Mouse (Mus musculus): ENCODE results near the gene Rbp4.

Rbp4 gene

DNA sequence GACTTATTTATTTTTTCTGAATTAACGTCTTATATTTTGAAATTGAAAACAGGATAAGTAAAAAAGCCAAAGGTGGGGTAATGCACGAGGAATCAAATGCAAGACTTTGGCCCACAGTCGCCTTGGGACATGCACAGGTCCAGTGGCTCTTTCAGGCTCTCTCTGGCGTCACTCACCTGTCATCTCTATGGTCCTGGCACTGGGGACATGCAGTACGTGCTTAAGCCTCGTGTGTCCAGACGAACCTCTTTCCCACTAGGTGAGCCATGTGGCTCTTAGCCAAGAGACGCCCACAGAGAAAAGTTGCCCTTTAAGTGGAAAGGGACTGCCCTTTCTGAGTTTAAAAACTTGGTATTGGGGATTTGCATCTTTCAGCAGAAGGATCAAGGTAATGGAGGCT lies 35.7 kb downstream of the Rbp4 start:
- no peak for DNase-seq (ENCODE audit: low spot score in 2 of 2)

DNA sequence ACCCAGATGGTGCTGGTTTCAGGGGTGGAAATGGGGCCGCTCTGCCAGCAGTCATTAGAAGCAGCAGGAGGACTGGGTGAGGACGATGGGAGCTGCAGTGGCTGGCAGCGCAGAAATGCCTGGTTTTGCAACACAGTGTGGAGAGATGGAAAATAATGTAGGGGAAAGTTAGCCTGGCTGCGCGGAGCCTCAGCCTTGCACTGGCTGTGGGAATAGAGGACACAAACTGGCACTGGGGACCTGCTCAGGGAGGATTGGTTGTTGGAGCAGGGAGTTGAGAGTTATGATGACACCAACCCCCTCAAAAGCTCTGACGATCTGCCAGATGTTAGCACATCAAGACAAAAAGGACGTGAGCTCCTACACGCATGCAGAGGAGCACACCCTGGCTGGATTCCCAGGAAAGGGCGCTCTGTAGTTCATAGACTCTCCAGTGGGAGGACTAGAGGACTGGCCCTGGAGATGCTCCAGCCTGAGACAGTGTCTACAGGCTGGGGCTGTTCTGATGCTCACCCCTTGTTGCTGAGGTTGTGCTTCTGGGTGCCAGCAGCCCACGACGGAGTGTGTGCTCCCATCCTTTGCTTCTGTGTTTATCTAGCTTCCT lies 38.0 kb downstream of the Rbp4 start:
- DNase-seq (ENCODE audit: low spot score in 2 of 2), result peak; percentile 4 to 11

DNA sequence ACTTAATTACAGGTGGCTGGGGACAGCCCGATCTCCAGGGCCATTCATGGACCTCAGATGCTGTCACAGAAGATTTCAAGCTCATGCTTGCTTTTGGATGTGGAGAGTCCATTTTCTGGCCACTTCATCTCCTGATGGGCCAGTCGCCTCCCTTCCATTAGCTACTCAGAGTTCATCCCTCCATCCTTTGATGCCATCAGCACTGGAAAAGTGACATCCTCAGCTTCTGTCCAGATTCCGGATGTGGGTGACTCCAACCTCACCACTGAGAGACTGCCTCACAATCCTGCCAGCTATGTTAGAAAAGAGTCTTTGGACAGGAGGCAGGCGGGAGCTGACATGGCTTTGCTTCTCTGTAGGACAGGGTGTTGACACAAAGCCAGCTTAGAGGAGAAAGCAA lies 39.2 kb downstream of the Rbp4 start:
- DNase-seq (ENCODE audit: low spot score in 2 of 2), result no peak

DNA sequence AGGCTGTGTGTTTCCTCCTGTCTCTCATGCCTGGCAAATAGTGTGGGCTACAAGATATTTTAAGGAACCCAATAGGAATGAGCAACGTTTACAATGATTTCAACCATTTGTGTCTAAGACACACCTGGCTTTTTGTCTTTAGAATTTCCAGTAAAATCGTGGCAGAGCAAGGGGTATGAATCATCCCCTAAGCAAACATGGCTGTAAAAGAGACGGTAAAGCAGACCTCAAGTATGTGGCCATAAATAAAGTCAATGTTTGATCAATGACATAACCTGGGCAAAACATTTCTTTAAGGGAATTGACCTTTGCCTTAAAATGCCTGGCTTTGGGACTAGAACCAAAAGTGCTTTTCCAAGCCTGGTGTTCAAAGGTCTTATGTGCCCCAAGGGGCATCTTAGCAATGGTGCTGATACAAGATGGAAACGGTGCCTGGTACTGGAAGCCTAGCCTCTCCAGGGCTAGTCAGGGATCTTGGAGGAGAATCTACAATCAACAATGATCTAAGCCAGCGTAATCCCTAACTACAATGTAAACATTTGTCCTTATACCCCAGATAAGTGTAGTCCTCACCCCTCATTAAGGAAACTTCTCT lies 42.1 kb downstream of the Rbp4 start:
- no peak for DNase-seq (ENCODE audit: low spot score in 2 of 2)

DNA sequence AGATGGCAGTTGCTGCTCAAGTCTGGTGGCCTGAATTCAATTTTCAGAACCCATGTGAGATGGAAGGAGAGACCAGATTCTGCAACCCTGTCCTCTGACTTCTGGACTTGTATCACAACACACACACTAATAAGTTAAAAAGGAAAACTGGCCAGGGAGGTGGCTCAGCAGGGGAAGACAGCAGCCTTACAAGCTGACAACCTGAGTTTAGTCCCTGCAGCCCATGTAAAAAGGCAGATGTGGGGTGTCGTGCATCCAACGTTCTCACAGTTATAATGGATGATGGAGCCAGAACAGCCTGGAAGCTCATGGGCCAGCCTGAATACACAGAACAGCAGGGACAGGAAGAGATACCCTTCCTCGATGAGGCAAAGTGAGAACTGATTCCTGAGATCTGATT lies 43.7 kb downstream of the Rbp4 start:
- no peak for DNase-seq (ENCODE audit: low spot score in 2 of 2)

DNA sequence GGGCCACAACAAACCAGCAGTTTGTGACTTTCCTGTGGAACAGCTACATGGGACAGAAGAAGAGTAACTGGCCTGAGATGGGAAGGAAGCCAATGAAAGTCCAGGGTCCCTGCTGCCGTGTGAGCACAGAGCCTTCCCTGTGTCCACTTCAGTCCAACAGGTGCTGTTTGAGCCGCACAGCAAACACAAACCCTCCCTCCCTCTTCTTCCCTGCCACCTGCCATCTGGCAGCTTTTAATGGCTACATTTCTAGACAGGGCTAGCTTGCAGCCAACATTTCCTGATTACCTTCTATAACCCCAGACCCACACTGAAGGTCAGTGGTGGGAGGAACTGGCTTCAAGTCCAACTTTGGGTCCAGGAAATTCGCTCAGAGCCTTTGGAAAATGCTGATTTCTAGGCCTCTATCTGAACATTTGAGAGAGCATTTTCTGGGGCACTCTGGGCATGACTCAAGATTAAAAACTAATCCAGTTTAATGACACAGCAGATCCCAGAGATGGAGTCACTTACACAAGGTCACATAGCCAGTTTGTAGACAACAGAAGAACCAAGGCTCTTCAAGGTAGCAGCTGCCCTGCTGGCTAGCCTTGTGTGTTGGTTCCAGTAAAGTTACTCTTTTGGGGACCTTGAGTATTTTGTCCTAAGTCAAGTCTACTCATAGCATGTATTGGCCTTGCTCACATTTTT lies 47.1 kb downstream of the Rbp4 start:
- DNase-seq (ENCODE audit: low spot score in 2 of 2), result no peak

DNA sequence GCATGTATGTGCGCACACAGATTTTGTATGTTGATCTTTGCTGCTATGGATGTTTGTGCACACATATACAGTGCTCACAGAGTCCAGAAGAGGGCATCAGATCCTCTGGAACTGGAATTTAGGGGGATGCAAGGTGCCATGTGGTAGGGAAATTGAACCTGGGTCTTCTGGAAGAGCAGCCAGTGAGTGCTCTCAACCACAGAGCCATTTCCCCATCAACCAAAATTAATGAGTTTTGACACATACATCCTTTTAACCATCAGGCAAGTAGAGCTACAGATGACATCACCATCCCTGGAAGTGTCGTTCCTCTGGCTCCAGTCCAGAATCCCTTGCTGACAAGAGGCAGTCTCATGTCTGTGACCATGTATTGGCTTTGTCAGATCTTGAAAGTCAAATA lies 48.8 kb downstream of the Rbp4 start:
- DNase-seq (ENCODE audit: low spot score in 2 of 2), result no peak

DNA sequence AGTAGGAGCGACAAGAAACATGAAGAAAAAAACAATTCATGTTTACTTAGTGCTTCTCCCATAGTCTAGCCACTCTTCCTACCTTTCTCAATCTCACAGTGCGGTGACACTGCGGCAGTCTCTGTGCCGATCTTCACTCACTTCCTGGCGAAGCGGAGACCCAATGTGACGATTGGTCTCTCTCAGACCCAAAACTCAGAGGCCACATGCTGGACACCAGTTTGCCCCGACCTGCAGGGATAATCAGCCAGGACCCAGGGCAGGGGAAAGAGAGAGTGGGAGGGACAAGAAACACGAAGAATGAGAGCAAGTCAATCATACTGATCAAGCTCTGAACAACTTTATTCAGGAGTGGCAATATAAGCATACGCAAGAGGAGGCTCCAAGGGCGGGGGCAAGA lies 50.0 kb downstream of the Rbp4 start:
- DNase-seq (ENCODE audit: low spot score in 2 of 2), result no peak

DNA sequence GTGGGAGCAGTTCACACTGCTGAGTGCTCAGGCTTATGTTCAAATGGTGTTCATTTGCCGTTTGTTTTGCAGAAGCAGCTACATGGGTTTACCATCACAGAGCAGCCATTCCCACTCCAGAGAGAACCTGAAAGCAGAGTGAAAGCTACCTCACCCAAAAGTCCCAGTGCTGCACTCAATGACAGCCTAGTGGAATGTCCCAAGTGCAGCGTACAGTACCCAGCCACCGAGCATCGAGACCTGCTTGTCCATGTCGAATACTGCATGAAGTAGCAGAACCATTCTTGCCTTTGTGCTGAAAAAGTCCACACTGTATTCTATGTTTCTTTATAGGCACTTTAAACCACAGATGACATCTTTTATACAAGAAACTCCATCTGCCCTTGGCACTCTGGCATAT lies 51.9 kb downstream of the Rbp4 start:
- no peak for DNase-seq (ENCODE audit: low spot score in 2 of 2)

Measured in frontal cortex, postnatal 25 days (tissue).